Mouse (Mus musculus): ENCODE data around the gene Cox6a1.

Gene Cox6a1

DNA sequence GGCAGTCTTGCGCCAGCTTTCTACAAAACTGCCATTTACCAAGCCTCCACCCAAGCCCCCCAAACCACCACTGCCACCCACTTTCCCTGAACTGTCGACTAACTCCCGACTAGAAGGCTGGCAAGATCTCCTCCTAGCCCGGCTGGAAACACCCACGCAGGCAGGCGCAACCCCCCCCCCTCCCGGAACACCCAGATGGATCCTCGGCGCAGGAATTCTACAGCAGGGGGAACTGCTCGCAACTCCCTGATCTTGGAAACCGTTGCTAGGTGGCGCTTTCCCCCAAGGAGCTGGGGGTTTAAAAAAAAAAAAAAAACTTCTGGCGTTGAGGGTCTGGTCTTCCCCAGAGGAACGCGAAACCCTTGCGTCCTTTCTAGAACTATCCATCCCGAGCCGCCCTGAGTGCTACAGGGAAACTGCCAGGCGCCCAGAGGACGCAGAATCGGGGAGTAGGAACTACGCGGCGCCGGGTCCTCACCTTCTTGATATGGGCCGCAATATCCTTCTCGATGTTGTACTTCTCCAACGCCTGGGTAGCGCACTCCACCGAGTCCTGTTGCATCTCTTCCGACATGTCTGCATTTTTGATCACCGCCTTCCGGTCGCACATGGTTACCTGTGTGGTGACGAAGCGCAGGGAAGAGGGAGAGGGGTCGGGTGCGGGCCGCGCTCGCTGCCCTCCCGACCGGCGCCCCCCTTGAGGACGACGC lies 48.6 kb downstream of the Cox6a1 start:
- peak; percentile 86 for DNase-seq

DNA sequence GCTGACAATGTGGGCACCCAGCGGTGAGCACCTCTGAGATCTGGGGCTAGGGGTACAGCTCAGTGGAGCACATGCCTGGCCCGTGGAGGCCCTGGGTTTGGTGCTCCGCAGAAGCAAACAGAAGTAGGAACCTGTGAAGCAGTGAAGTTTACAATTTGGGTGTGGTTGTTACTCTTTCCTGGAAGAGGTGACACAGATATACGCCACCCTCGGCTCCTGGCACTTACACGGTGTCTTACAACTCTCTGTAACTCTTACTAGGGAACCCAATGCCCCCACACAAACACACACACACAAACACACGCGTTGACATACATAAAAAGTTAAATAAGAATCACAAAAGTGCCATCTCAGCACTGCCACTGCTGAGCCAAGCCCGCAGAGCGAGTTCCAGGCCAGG lies 52.4 kb downstream of the Cox6a1 start:
- DNase-seq: no peak

Data from lung, postnatal 10 days (tissue).